Mouse (Mus musculus) gastrocnemius, postnatal 4 days (tissue): Measurements from ENCODE around the gene Igsf11. TPM values are rescaled to one million over a fixed set of nuclear protein-coding genes. Genes with fewer than 3 reads are reported as not detected.
"Not testable (repeated sequence)": the region's sequence is repeated elsewhere in the genome, so short reads cannot be mapped to it uniquely, and the experiment has no call there.

Experiments
- DNase-seq, 2 experiments: peaks; one replicate each; pipeline ENCODE4 v3.0.0; 2021 to 2022; ENCODE audit warnings: low spot score in 2 of 2, mixed read lengths in 2 of 2
- total RNA-seq, 2 experiments: library from RNA; stranded (reverse); gene quantifications; 2 replicates each; pipeline ENCODE4 v1.2.3; 2021

Igsf11 gene
- total RNA-seq, 2 experiments from 2014 or later: 2.3 to 2.4 TPM

DNA sequence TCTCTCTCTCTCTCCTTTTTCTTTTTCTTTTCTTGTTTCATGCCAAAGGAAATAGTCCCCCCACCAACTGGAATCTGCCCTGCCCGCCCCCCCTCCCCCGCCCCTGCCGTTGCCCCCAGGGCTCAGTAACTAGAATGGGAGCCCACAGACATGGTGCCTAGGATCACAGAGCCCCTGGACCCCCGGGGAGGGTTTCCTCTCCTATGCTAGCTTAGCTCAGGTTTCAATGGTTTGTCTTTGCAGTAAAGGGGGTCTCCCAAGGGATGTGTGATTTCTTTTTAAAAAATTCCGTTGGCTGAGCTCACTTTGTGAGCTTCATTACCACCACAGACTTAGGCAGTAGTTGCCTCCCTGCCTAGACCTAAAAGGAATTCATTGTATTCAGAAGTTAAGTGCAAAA lies 89.6 kb downstream of the Igsf11 start:
- no peak for DNase-seq

DNA sequence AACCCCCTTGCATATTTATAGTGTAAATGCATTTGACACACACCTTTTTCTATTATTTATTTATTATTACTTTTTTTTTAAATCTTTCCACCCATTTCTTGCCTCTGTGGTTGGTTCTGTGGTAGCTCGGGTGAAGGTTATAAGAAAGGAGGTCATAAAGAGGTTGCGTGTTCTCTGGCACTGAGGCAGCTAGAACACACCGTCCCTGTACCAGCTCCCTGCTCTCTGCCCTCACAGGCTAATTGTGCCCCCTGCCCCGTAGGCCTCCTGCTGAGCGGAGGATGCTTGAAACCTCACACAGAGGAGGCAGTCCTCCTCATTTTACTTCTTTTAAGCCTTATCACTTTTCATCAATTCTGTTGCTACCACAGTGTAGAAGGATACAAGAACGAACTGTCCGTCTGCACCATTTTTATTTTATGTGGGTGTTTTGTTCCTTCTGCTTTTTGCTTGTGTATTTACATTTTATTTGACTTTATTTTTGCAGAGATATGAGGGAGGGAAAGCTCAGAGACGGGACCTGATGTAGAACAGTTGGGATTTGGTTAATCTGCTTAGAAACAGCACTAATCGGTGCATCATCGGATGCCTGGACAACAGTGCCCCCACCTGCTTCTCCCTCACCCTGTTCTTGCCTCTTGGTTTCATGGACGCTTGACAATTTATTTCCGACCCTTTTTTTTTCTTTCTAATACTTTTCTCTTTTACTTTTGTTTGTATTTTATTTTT lies 90.2 kb downstream of the Igsf11 start:
- DNase-seq: no peak

DNA sequence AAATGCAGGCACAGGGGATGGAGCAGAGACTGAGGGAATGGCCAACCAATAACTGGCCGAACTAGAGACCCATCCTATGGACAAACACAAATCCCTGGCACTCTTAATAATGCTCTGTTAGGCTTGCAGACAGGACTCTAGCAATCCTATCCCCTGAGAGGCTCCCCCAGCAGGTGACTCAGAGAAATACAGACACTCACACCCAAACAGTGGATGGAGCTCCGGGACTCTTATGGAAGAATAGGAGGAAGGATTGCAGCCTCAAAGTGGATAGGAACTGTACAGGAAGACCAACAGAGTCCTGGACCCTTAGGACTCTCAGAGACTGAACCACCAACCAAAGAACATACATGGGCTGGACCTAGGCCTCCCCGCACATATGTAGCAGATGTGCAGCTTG lies 91.4 kb downstream of the Igsf11 start:
- DNase-seq: not testable (repeated sequence)

DNA sequence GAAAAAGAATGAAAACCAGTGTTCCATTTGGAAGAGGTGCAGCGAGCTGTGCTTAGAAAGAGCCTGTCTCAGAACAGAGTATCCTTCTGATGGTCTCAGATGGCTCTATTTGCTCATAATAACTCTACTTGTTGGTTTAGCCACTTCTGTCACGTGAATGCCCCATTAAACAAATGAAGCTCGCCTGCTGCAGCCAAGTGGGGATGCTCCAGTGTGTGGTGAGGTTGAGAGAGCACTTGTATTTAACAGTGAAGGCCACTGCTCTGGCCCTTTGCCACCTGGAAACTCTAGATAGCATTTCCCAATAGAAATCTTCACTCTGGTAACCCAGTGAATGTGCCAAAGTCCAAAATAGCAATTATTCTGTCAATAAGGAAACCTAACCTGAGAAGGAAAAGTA lies 92.9 kb downstream of the Igsf11 start:
- no peak for DNase-seq

DNA sequence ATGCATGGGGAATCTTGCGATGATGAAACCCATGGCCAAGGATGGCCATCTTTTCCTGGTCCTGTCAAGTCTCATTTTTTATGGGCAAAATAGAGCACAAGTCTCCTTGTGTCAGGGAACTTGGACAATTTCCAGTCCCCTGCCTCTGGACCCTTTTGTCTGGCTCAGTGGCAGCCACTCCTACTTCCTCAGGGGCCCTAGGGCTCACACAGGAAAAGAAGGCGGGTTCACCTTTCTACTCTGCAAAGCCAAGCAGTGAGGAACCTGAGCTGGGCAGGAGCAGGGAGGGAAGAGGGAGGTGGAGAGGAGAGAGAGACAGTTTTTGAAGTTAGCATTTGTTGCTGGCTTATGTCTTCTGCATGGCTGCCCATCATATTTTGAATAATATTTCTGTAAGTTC lies 93.9 kb downstream of the Igsf11 start:
- no peak for DNase-seq

DNA sequence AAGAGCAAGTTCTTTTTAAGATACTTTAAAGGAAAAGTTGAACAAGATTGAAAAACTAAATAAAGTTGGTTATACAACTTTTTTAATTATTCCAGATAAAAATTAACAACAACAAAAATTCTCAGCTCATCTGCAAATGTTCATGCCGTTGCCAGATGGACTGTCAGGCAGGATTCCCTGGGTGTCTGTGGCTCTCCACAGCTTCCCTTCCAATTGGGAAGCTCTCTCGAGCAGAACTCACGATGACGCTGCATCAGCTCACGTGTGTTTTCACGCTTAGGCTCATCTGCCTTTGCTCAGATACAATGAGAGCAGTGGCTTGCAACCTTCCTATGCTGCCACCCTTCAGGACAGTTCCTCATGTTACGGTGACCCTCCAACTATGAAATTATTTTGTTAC lies 101.2 kb downstream of the Igsf11 start:
- DNase-seq: no peak

DNA sequence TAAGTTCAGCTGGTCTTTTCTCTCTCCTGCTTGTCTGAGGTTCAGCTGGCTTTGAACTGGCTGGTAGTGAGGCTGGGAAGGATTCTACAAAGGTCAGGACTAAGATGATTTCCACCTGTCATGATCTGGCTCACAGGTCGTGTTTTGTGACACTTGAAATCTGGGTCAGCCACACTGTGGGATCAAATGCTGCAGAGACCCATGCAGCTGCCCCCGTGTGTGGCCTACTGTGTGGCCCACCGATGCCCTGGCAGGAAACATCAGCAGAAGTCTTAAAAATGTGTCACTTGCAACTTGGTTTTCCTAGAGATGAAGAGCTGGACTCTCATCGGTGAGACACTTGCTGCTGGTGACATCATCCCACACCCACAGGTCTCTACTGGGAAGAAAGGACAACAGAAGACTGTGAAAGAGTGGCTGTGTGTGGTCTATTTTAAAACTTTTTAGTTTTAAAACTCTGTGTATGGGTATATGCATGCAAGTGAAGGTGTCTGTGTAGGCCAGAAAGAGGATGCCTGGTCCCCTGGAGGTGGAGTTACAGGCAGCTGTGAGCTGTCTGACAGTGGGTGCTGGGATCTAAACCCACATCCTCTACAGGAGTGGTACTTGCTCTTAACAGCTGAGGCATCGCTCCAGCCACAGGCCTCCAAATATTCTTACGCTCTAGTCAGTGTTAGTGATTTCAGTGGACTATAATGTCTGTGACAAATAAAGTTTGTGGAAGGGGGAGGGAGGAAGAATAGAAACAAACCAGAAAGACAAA lies 106.2 kb downstream of the Igsf11 start:
- no peak for DNase-seq

DNA sequence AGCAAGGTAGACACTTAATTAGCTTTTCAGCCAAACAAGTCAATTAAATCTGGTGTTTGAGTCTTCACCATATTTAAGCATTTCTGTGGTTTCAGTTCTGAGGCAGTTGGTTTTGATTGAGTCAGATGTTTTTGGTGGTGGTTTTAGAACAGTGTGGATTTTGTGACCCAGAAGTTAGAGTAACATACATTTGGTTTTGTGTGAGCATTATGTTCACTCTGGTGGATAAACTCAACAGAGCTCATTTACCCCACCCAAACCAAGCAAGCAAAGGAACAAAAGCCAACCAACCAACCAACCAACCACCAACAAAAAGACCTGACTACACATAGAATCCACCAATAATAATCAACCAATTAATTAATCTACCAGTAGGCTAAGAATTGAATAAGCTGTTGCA lies 106.8 kb downstream of the Igsf11 start:
- no peak for DNase-seq

DNA sequence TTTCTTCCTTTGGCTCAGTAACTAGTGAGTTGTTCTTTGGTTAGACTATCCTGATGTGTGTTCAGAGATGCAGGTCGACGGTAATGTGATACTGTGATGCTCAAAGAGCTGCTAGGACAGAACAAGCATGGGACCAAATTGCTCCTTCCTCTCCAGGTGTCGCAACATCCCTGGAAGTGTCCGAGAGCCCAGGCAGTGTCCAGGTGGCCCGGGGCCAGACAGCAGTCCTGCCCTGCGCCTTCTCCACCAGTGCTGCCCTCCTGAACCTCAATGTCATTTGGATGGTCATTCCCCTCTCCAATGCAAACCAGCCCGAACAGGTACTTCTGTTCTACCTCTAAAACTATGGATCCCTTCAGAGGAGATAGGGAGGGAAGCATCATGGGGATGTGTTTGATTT lies 114.5 kb downstream of the Igsf11 start:
- DNase-seq: no peak

DNA sequence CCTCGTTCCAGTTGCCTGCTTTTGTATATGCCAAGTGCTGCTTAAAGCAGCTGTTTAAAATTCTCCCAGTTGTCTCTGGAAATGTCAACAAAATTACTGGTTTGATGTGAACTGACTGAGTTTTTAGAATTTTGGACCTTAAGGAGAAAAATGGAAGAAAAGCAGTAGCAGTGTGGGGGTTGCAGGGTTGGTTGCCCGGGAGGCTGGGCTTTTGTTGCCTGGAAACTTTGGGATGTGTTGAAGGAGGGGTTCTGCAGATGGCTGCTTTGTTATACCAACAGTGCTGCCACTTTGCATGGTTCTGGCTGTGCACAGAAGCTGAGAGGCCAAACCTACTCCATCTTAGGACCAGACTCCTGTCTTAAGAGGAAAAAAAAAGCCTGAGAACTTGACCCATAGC lies 127.0 kb downstream of the Igsf11 start:
- DNase-seq: no peak

DNA sequence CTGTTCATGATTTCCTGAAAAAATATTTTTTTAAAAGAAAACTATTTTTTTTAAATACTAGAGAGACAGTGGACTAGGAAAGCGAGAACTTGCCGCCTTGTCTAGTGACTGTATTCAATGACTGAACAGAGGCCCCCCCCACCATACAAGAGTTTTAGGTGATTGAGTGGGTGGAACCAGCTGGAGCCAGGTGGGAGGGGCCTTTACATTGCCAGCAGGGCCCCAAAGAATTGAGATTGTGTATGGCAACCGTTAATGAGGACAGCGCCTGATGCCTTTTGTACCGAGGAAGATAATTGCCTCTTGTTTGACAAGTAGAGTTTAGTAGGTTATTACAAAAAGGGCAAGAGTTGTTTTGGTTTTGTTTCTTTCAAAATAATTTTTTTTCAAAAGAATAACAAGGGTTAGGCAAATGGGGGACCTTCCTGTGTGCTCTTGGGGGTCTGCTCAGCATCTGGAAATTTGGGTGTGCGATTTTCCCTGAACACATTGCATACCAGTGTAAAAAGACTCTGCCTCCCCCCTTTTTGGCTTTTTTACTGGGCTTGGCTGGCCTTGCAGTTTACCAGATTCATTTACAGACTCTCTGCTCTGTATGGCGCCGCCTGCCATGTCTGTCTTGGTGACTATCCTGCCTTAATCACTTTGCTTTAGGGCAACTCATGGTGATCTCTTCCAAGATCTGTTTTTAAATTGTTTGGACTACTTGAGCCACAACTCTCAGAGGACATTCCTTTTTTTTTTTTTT lies 133.7 kb downstream of the Igsf11 start:
- DNase-seq: no peak

DNA sequence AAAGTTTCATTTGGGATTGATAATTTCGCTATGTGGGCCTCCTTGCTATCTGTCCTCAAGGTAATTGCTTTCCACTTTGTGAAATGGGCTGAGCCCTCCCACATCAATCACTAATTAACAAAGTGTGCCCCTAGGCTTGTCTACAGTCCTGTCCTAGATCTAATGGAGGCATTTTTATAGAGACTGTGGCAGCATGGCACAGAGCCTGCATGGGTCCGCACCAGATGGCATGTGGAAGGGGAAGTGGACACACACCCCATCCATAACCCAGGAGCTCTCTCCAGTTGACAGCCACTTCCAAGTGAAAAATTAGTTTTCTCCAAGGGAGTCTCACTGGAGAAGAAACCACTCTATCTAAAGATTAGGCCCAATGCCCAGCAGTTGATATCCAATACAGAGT lies 138.9 kb downstream of the Igsf11 start:
- no peak for DNase-seq

DNA sequence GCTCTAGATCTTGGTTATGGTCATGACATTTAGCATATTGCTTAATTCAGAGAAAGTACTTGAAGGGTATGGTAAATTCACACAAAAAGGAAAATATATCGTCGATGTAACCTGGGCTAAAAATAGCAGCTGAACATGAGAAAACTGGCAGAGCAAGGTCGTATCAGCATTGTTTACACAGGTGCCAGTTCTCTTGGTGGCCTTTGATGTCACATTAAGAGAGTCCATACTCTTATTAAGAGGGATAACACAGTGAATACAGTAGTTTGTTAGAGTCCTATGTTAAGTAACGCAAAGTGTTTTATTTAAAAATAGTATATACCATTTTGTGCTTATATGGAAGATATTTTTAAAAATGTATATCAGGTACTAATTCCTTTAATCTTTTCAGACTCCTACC lies 144.8 kb downstream of the Igsf11 start:
- no peak for DNase-seq

DNA sequence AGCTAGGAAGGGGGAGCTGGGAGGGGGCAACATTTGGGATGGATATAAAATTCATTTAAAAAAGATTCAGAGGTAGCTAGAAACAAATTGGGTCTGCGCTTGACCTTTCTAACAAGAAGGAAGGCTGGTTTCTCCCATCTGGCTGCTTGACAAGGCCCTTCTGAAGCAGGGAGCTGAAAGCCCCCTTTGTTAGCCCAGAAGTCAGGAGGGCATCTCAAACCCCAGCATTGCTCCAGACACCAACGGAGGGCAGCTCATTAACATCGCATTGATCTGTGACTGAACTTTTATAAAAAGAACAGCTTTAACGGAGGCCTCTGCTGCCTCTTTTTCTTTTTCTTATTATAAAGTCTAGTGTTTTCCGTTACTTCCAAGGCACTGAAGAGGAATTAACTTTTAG lies 151.9 kb downstream of the Igsf11 start:
- no peak for DNase-seq

DNA sequence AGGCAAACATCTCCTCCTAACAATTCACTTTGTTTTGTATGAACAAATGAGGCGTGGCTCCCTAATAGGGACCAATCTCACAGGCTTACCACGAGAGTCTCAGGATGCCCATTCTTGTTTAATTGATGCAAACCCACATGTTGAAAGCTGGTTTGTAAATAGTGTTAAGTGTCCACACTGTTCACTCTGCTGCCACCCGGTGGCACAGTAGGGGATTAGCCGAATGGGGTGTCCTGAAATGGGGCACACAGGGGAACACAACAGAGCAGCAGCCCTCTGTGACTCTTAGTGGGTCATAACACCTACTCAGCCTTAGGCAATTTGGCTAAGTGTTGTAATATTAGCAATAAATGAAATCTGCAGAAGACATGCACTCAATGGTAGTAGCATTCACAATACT lies 156.4 kb downstream of the Igsf11 start:
- DNase-seq: peak in 1 of 2 experiments; percentile 20

DNA sequence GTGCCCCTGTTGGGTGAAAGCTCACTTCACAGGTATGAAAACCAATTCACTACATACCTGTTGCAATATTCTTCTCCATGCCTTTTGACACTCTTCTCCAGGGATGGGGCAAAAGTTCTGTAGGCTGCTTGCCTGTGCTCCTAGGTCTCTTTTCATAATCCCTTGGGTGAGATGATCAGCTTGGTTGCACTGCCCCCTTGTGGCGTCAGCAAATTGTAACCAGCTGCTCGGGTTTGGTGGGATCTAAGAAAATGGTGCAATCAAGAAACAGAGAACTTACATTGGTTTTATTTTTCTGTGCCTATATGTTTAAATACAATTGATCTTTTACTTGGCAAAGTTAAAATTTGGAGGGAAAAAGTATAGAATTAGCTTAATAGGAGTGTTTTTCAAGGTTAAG lies 160.5 kb downstream of the Igsf11 start:
- peak; percentile 42 to 56 for DNase-seq

DNA sequence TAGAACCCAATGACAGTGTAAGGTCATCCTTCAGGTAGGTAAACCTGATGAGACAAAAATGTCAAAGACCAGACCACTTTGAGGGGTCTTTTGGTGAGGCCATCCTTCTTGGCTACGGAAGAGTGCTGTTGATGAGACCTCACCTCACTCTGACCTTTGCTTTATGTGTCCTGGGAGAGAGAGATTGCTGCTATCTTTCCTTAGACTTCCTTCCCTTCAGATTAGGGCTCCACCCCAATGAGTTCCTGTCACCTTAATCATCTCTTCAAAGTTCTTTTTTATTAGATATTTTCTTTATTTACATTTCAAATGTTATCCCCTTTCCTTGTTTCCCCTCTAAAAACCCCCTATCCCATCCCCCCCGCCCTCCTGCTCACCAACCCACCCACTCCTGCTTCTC lies 161.3 kb downstream of the Igsf11 start:
- DNase-seq: no peak

DNA sequence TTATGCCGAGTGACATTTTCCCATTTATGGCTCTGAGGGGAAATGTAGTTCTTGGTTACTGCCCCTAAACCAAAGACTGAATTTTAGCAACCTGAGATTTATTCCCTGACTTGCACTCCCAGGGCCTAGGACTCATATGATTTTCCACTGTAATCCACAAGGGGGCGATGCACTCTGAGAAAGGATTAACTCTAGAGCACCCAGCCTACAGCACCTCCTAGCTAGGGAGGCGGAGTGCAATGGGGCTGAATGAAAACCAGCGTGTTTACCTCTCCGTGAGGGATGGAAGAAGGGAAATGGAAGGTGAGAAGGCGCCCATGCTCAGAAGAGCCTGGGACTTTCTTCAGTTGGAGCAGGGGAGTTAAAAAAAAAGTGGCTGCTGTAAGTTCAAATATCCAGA lies 163.6 kb downstream of the Igsf11 start:
- no peak for DNase-seq

DNA sequence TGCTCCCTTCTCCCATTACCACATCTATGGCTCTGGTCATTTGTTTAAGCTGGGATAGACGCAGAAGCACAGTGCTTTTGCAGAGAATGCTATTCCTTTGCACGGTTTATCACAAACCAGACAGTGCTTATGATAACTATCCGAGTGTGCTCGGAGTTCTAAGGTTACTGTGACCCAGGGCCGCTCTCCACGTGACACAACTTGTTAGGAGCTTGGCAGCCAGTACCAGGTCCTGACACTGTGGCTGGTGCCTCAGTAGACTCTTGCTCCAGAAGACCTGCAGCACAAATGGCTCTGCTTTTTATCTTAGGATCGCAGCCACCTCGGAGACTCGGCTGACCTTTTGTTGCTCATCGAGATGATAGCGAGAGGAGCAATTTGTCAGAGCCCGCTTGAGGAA lies 164.5 kb downstream of the Igsf11 start:
- no peak for DNase-seq

DNA sequence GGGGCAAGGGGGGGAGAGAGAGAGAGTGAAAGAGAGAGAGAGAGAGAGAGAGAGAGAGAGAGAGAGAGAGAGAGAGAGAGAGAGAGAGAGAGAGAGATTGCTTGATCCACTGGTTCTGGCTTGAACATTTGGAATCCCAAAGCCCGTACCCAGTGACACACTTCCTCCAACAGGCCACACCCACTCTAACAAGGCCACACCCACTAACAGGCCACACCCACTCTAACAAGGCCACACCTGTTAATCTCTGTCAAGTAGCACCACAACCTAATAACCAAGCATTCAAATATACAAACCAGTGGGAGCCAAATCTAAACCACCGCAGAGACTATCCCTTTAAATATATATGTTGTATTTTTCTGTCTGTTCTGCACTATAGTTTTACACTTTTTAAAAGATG lies 166.4 kb downstream of the Igsf11 start:
- no peak for DNase-seq

DNA sequence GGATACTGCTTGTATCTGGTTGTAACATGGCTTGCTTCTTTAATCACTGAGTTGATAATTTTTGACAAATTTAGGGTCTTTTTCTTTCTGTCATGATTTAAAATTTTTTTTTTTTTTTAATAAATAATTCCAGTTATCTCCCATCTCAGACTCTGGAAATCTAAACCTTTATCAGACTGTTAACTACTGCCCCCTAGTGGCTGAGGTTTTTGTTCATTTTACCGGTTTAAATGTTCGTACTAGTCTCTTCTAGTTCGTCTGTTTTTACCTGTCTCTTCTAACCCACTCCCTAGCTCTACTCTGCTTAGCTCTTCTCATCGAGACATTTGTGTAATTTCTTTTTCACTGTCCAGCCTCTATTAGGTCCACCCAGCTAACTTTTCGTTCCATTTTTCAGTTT lies 170.1 kb downstream of the Igsf11 start:
- DNase-seq: no peak

DNA sequence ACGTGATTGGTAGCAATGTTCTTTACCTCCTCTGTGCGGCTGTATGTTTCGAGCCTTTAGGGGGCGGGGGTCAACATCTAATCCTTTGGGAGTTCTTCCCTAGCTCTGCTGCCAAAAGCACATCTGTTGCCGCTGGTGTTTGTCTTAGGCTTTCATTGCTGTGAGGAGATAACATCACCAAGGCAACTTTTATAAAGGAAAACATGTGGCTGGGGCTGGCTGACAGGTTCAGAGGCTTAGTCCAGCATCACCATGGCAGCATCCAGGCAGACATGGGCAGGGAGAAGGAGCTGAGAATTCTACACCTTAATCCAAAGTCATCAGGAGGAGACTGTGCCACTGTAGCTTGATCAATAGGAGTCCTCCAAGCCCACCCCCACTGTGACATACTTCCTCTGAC lies 173.1 kb downstream of the Igsf11 start:
- no peak for DNase-seq
